Mouse (Mus musculus) hindbrain, embryonic 13.5 days (tissue): ENCODE measurements around the gene Apobec2. TPM values are rescaled to one million over a fixed set of nuclear protein-coding genes. Genes with fewer than 3 reads are reported as not detected.

ENCODE experiments used
- ATAC-seq: fragments of 200-750 bp; cut with Nextera tagmentation; 2 replicates; pipeline ENCODE4 v1.8.0; 2017; ENCODE audit warnings: moderate TSS enrichment; ENCODE audit not compliant: low FRiP score
- H3K27ac ChIP-seq: fragments of 300-500 bp; sonication (generic); 2 replicates; pipeline ENCODE4 v1.5.1; 2015; ENCODE audit warnings: inconsistent platforms, mild to moderate bottlenecking, moderate library complexity
- H3K27me3 ChIP-seq: fragments of 300-500 bp; sonication (generic); 2 replicates; pipeline ENCODE4 v1.6.1; 2015; ENCODE audit warnings: mild to moderate bottlenecking, inconsistent platforms
- H3K36me3 ChIP-seq: fragments of 300-500 bp; sonication (generic); 2 replicates; pipeline ENCODE4 v1.6.1; 2015; ENCODE audit warnings: mild to moderate bottlenecking, inconsistent platforms
- H3K4me1 ChIP-seq: fragments of 300-500 bp; sonication (generic); replicated peaks from 2 replicates; pipeline ENCODE4 v1.6.1; 2015; ENCODE audit warnings: inconsistent platforms
- H3K4me2 ChIP-seq: fragments of 300-500 bp; sonication (generic); 2 replicates; pipeline ENCODE4 v1.6.1; 2015; ENCODE audit warnings: inconsistent platforms, mild to moderate bottlenecking, moderate library complexity
- H3K4me3 ChIP-seq: fragments of 300-500 bp; sonication (generic); 2 replicates; pipeline ENCODE4 v1.5.1; 2015; ENCODE audit warnings: mild to moderate bottlenecking, inconsistent platforms
- H3K9ac ChIP-seq: fragments of 300-500 bp; sonication (generic); 2 replicates; pipeline ENCODE4 v1.6.1; 2015; ENCODE audit warnings: mild to moderate bottlenecking, inconsistent platforms
- H3K9me3 ChIP-seq: fragments of 300-500 bp; sonication (generic); 2 replicates; pipeline ENCODE4 v1.6.1; 2016; ENCODE audit warnings: inconsistent platforms
- WGBS: fragments of 180-500 bp; shearing (Covaris S2); methylation state at CpG from one replicate; pipeline ENCODE4 v1.1.7; 2015; 5-methylcytosine and 5-hydroxymethylcytosine counted together
- polyA plus RNA-seq: library from polyadenylated mRNA; unstranded; fragments of >200 nt; fragmentation: Nextera tagmentation; extraction: Ambion mirVana; gene quantifications from 2 replicates; pipeline ENCODE4 v1.2.1, GENCODE M21; 2015

The Apobec2 gene
- polyA plus RNA-seq, 1 experiment from 2014 or later = 0.81 TPM

- H3K9me3 ChIP-seq = no peaks in the 10 kb centered on the region
- no peak for ATAC-seq
- no peak overlapping the region for H3K4me2 ChIP-seq
- 71% methylated on average over 6 of the region's 6 CpGs for WGBS
- no peaks in the 10 kb centered on the region for H3K27me3 ChIP-seq
- no peak overlapping the region for H3K27ac ChIP-seq
- H3K9ac ChIP-seq = no peak overlapping the region
- no peak overlapping the region for H3K4me3 ChIP-seq
- H3K36me3 ChIP-seq = no peaks in the 10 kb centered on the region
- peaks cover 32% of the 10 kb centered on the region for H3K4me1 ChIP-seq
These were observed 1.1 kb upstream of the Apobec2 start for GRCm38 (mm10) chr17:48433689-48434330.

- H3K9ac ChIP-seq = no peak overlapping the region
- ATAC-seq = no peak
- H3K4me2 ChIP-seq = no peak overlapping the region
- H3K4me3 ChIP-seq = no peak overlapping the region
- H3K4me1 ChIP-seq = peaks cover 32% of the 10 kb centered on the region
- no peaks in the 10 kb centered on the region for H3K27me3 ChIP-seq
- no peaks in the 10 kb centered on the region for H3K9me3 ChIP-seq
- H3K27ac ChIP-seq = no peak overlapping the region; the same call in 1 of the 2 replicates
- WGBS = 81% methylated on average over 20 of the region's 20 CpGs
- H3K36me3 ChIP-seq = no peaks in the 10 kb centered on the region
These were observed 401 bp upstream of the Apobec2 start for GRCm38 (mm10) chr17:48433006-48433655.

- ATAC-seq = no peak
- H3K9me3 ChIP-seq = no peaks in the 10 kb centered on the region
- no peaks in the 10 kb centered on the region for H3K27me3 ChIP-seq
- no peaks in the 10 kb centered on the region for H3K36me3 ChIP-seq
- no peak overlapping the region for H3K4me3 ChIP-seq
- H3K4me2 ChIP-seq = no peak overlapping the region
- H3K4me1 ChIP-seq = peaks cover 27% of the 10 kb centered on the region
- H3K9ac ChIP-seq = no peak overlapping the region
- 81% methylated on average over 5 of the region's 5 CpGs for WGBS
- no peak overlapping the region for H3K27ac ChIP-seq
These were observed 1.7 kb downstream of the Apobec2 start for GRCm38 (mm10) chr17:48431054-48431453.

GRCm38 (mm10) chr17:48430394-48430793 is 2.3 kb downstream of the Apobec2 start:
- Histone ChIP-seq H3K4me3 (no peak overlapping the region), H3K27ac (no peak overlapping the region), H3K27me3 (no peaks in the 10 kb centered on the region), H3K9ac (no peak overlapping the region), H3K4me2 (no peak overlapping the region), H3K9me3 (no peaks in the 10 kb centered on the region), H3K4me1 (peaks cover 31% of the 10 kb centered on the region), H3K36me3 (no peaks in the 10 kb centered on the region)
- WGBS = 71% methylated on average over 5 of the region's 5 CpGs
- ATAC-seq = no peak

GRCm38 (mm10) chr17:48427852-48428530 is 4.7 kb downstream of the Apobec2 start:
- WGBS = 65% methylated on average over 11 of the region's 11 CpGs
- Histone ChIP-seq H3K4me2 (no peak overlapping the region), H3K27me3 (no peaks in the 10 kb centered on the region), H3K9me3 (no peaks in the 10 kb centered on the region), H3K9ac (no peak overlapping the region), H3K36me3 (no peaks in the 10 kb centered on the region), H3K27ac (no peak overlapping the region), H3K4me1 (peaks cover 23% of the 10 kb centered on the region), H3K4me3 (no peak overlapping the region)
- no peak for ATAC-seq

- H3K4me3 ChIP-seq = no peak overlapping the region
- H3K4me2 ChIP-seq = no peak overlapping the region
- H3K9ac ChIP-seq = no peak overlapping the region
- H3K27ac ChIP-seq = no peak overlapping the region; the same call in 1 of the 2 replicates
- no peaks in the 10 kb centered on the region for H3K36me3 ChIP-seq
- no peak for ATAC-seq
- H3K9me3 ChIP-seq = no peaks in the 10 kb centered on the region
- 72% methylated on average over 13 of the region's 13 CpGs for WGBS
- H3K4me1 ChIP-seq = peaks cover 17% of the 10 kb centered on the region; the same call in 1 of the 2 replicates
- H3K27me3 ChIP-seq = no peaks in the 10 kb centered on the region
These were observed 5.6 kb downstream of the Apobec2 start for GRCm38 (mm10) chr17:48426991-48427750.

- 0 out of 2 replicates have a peak overlapping the region, but pooled peaks have one; percentile 19 for H3K9ac ChIP-seq
- ATAC-seq = no peak
- no peaks in the 10 kb centered on the region for H3K36me3 ChIP-seq
- no peak overlapping the region for H3K4me3 ChIP-seq
- WGBS = 58% methylated on average over 9 of the region's 9 CpGs
- peaks cover 17% of the 10 kb centered on the region; the same call in 1 of the 2 replicates for H3K4me1 ChIP-seq
- H3K9me3 ChIP-seq = no peaks in the 10 kb centered on the region
- no peak overlapping the region for H3K4me2 ChIP-seq
- no peaks in the 10 kb centered on the region for H3K27me3 ChIP-seq
- no peak overlapping the region for H3K27ac ChIP-seq
These were observed 6.7 kb downstream of the Apobec2 start for GRCm38 (mm10) chr17:48425823-48426612.

- Histone ChIP-seq H3K4me2 (no peak overlapping the region), H3K9me3 (no peaks in the 10 kb centered on the region), H3K27me3 (no peaks in the 10 kb centered on the region), H3K4me3 (no peak overlapping the region), H3K9ac (no peak overlapping the region), H3K4me1 (peaks cover 17% of the 10 kb centered on the region; the same call in 1 of the 2 replicates), H3K36me3 (no peaks in the 10 kb centered on the region), H3K27ac (no peak overlapping the region)
- ATAC-seq = no peak
- WGBS = 88% methylated on average over 9 of the region's 9 CpGs
These were observed 8.5 kb downstream of the Apobec2 start for GRCm38 (mm10) chr17:48424237-48424636.

GRCm38 (mm10) chr17:48419571-48419970 is 13.2 kb downstream of the Apobec2 start:
- Histone ChIP-seq H3K9ac (no peak overlapping the region), H3K27ac (no peak overlapping the region), H3K4me2 (no peak overlapping the region), H3K36me3 (peaks cover 15% of the 10 kb centered on the region), H3K9me3 (no peaks in the 10 kb centered on the region), H3K27me3 (no peaks in the 10 kb centered on the region), H3K4me3 (no peak overlapping the region), H3K4me1 (no peaks in the 10 kb centered on the region)
- no peak for ATAC-seq
- WGBS = 76% methylated on average over 2 of the region's 2 CpGs

- Histone ChIP-seq H3K4me2 (no peak overlapping the region), H3K9ac (no peak overlapping the region), H3K27ac (no peak overlapping the region), H3K9me3 (no peaks in the 10 kb centered on the region), H3K36me3 (peaks cover 20% of the 10 kb centered on the region), H3K27me3 (no peaks in the 10 kb centered on the region), H3K4me1 (no peaks in the 10 kb centered on the region), H3K4me3 (no peak overlapping the region)
- no peak for ATAC-seq
- 88% methylated on average over 1 of the region's 1 CpGs for WGBS
These were observed 13.9 kb downstream of the Apobec2 start for GRCm38 (mm10) chr17:48418781-48419180.

GRCm38 (mm10) chr17:48418174-48418573 is 14.6 kb downstream of the Apobec2 start:
- no peaks in the 10 kb centered on the region for H3K27me3 ChIP-seq
- no peak overlapping the region for H3K9ac ChIP-seq
- WGBS = 84% methylated on average over 7 of the region's 7 CpGs
- no peaks in the 10 kb centered on the region for H3K9me3 ChIP-seq
- no peak overlapping the region for H3K4me3 ChIP-seq
- H3K27ac ChIP-seq = no peak overlapping the region
- ATAC-seq = no peak
- peaks cover 20% of the 10 kb centered on the region for H3K36me3 ChIP-seq
- H3K4me2 ChIP-seq = no peak overlapping the region
- no peaks in the 10 kb centered on the region for H3K4me1 ChIP-seq
